Comparison of ENCODE assay signal across 11 mouse cellular contexts in genomic region chr1:184629194-184629593, GRCm38 (mm10).
DNase-seq lines count a peak whose midpoint lies in the region; ATAC-seq and TF ChIP-seq lines count a peak whose summit lies in the region.
"Had no signal": no experiment of that assay in that cellular context is flagged by ENCODE, and none has a peak within 500 bp of the region (broad histone marks: within the 10 kb centered on the region; RNA-seq: fewer than 3 reads in every experiment).

No protein-coding gene starts in this region.

- H3K27ac ChIP-seq in gastrocnemius, adult 2 months: peak overlapping the region; percentile 73
- H3K27ac ChIP-seq in liver, embryonic 14.5 days: peak overlapping the region; percentile 64
- H3K27ac ChIP-seq: midbrain, embryonic 12.5 days; neural tube, embryonic 15.5 days had no signal

- no peaks in the 10 kb centered on the region for H3K36me3 ChIP-seq in liver, embryonic 14.5 days (replicated peaks; ENCODE audit: control insufficient read depth, insufficient read depth, low read depth)
- H3K36me3 ChIP-seq: midbrain, embryonic 12.5 days; neural tube, embryonic 15.5 days had no signal

- H3K9ac ChIP-seq in liver, embryonic 14.5 days (replicated peaks): 0 out of 2 replicates have a peak overlapping the region, but pooled peaks have one; percentile 1
- H3K9ac ChIP-seq: midbrain, embryonic 12.5 days; neural tube, embryonic 15.5 days had no signal

- no peak for TF ChIP-seq CTCF in gastrocnemius, adult 2 months (IDR thresholded peaks at IDR 0.05)
- TF ChIP-seq CTCF in liver, embryonic 14.5 days (IDR thresholded peaks at IDR 0.05; ENCODE audit: low read depth): no peak

- intact Hi-C loops in gastrocnemius, adult 2 months (cut with DNase I): no loop called here

- TF ChIP-seq EP300 in liver, embryonic 14.5 days (IDR thresholded peaks at IDR 0.05; ENCODE audit: low read depth): no peak

- H3K4me3 ChIP-seq in gastrocnemius, adult 2 months: peak overlapping the region; percentile 5; the same call in 1 of the 2 replicates
- no peak overlapping the region for H3K4me3 ChIP-seq in liver, embryonic 14.5 days (ENCODE audit: insufficient read depth in 1 of 2, low read depth in 2 of 2, low read length in 2 of 2)
- H3K4me3 ChIP-seq: midbrain, embryonic 12.5 days; neural tube, embryonic 15.5 days had no signal

- peaks cover 26 to 36% of the 10 kb centered on the region in 2 experiments for H3K4me1 ChIP-seq in liver, embryonic 14.5 days (replicated peaks; ENCODE audit: control insufficient read depth in 2 of 2, insufficient read depth in 2 of 2, low read length in 1 of 2)
- H3K4me1 ChIP-seq: midbrain, embryonic 12.5 days; neural tube, embryonic 15.5 days had no signal

- ATAC-seq in liver, embryonic 14.5 days (ENCODE audit: insufficient read depth): peak; percentile 77
- ATAC-seq: intestine, postnatal 0 days had no signal

- H3K4me2 ChIP-seq in liver, embryonic 14.5 days (ENCODE audit: low read depth): 0 out of 2 replicates have a peak overlapping the region, but pooled peaks have one; percentile 1
- H3K4me2 ChIP-seq: midbrain, embryonic 12.5 days; neural tube, embryonic 15.5 days had no signal

- no peaks in the 10 kb centered on the region; the same call in 1 of the 2 replicates for H3K27me3 ChIP-seq in liver, embryonic 14.5 days (ENCODE audit: control insufficient read depth, insufficient read depth, low read length)
- H3K27me3 ChIP-seq: midbrain, embryonic 12.5 days; neural tube, embryonic 15.5 days had no signal

- peak; percentile 45 for DNase-seq in gastrocnemius, adult 2 months
- DNase-seq in gastrocnemius, postnatal 4 days (ENCODE audit: low spot score in 2 of 2): no peak
- DNase-seq in urinary bladder, adult 2 months (ENCODE audit: low spot score): peak; percentile 24
- DNase-seq in urinary bladder, postnatal 10 days (ENCODE audit: low spot score): no peak
- DNase-seq in liver, embryonic 14.5 days (ENCODE audit: low read depth in 3 of 3, low spot score in 3 of 3): peak; percentile 64 to 67 (median 66)
- DNase-seq in layer of hippocampus, adult 9-10 months (ENCODE audit: low spot score): no peak
- DNase-seq in ovary, postnatal 10 days (ENCODE audit: low spot score): no peak
- no peak for DNase-seq in neural tube, embryonic 10.5 days (ENCODE audit: extremely low spot score, low spot score)

- H3K9me3 ChIP-seq in liver, embryonic 14.5 days (ENCODE audit: control insufficient read depth, low read length): no peaks in the 10 kb centered on the region
- H3K9me3 ChIP-seq: midbrain, embryonic 12.5 days; neural tube, embryonic 15.5 days had no signal

- 42% methylated on average over 9 of the region's 9 CpGs for WGBS in liver, embryonic 14.5 days (ENCODE audit: insufficient replicate concordance)

Comparison
In these comparisons a context has a peak if more than half of its experiments do, and no peak if none do; other contexts are left out.
1. DNase-seq: peak in gastrocnemius, adult 2 months (single experiment), urinary bladder, adult 2 months (single experiment) and liver, embryonic 14.5 days (3 of 3); none in gastrocnemius, postnatal 4 days (0 of 2), urinary bladder, postnatal 10 days (single experiment), layer of hippocampus, adult 9-10 months (single experiment), ovary, postnatal 10 days (single experiment) and neural tube, embryonic 10.5 days (single experiment).